Mouse (Mus musculus) liver, postnatal 0 days (tissue): ENCODE results near the gene Brwd1.

Experiments
- CTCF ChIP-seq: sonication (generic); IDR thresholded peaks from 2 replicates; pipeline ENCODE4 v1.5.1; 2016; ENCODE audit warnings: antibody characterized with exemption, low read depth
- EP300 ChIP-seq: IDR thresholded peaks from 2 replicates; pipeline ENCODE4 v1.6.1; 2016; ENCODE audit warnings: antibody characterized with exemption, low read depth, mild to moderate bottlenecking

- no peak for TF ChIP-seq CTCF
- no peak for TF ChIP-seq EP300
These were observed 83.0 kb downstream of the Brwd1 start for GRCm38 (mm10) chr16:95999291-95999690.
